Comparison of ENCODE assay signal across 9 mouse cellular contexts in the genomic region with DNA sequence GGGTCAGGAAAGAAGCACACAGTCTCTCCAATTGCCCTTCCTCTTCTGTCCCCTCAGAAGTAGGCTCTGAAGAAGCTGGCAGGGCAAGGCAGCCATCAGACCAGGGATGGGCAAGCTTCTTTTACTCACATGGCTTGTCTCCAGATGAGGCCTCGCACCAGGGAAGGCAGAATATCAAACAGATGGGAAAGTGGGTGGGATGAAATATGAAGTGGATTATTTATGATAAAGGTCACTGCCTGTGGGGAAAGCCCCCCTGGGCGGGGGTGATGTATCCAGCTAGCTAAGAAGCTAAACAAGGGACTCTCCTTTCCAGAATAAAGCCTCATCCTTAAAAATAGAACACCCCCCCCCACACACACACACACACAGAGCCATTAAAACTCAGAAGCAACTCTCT. TPM values are rescaled to one million over a fixed set of nuclear protein-coding genes. Genes with fewer than 3 reads are reported as not detected.
DNase-seq lines count a peak whose midpoint lies in the region; ATAC-seq and TF ChIP-seq lines count a peak whose summit lies in the region.
"Had no signal": no experiment of that assay in that cellular context is flagged by ENCODE, and none has a peak within 500 bp of the region (broad histone marks: within the 10 kb centered on the region; RNA-seq: fewer than 3 reads in every experiment).

No protein-coding gene starts in this region.

- no peak overlapping the region for H3K27ac ChIP-seq in hindbrain, postnatal 0 days
- H3K27ac ChIP-seq in hindbrain, embryonic 10.5 days, result no peak overlapping the region
- no peak overlapping the region for H3K27ac ChIP-seq in stomach, postnatal 0 days (replicated peaks)

- no peak for TF ChIP-seq EP300 in stomach, postnatal 0 days (optimal IDR thresholded peaks at IDR 0.05)

- peaks cover 14% of the 10 kb centered on the region; the same call in 1 of the 2 replicates for H3K4me1 ChIP-seq in hindbrain, postnatal 0 days (ENCODE audit: insufficient read depth, low read length)
- H3K4me1 ChIP-seq in hindbrain, embryonic 10.5 days (replicated peaks), result peaks cover 43% of the 10 kb centered on the region
- H3K4me1 ChIP-seq in stomach, postnatal 0 days (replicated peaks; ENCODE audit: control insufficient read depth, insufficient read depth), result 0 out of 2 replicates have a peak, but pooled peaks cover 4% of the 10 kb centered on the region

- WGBS in hindbrain, postnatal 0 days, result 38% methylated on average over 2 of the region's 2 CpGs
- 55% methylated on average over 2 of the region's 2 CpGs for WGBS in hindbrain, embryonic 10.5 days
- WGBS in stomach, postnatal 0 days, result 33% methylated on average over 2 of the region's 2 CpGs

- DNase-seq in cerebellum, adult 11 months, result peak; percentile 5
- no peak for DNase-seq in hindbrain, postnatal 0 days (ENCODE audit: low spot score)
- no peak for DNase-seq in hindbrain, embryonic 10.5 days (ENCODE audit: low spot score)
- DNase-seq in right cerebral cortex, postnatal 36 days (ENCODE audit: low spot score in 2 of 2), result peak; percentile 12 to 19
- DNase-seq in right cerebral cortex, postnatal 10 days (ENCODE audit: low spot score in 2 of 2), result no peak
- DNase-seq in stomach, postnatal 0 days (ENCODE audit: low spot score), result no peak
- DNase-seq in kidney, adult 11 months, result no peak

- no peak for ATAC-seq in cerebellum, adult (ENCODE audit: insufficient number of reproducible peaks, low FRiP score, low TSS enrichment)
- ATAC-seq in hindbrain, postnatal 0 days, result no peak
- ATAC-seq in stomach, postnatal 0 days (ENCODE audit: low FRiP score, low TSS enrichment), result no peak

- TF ChIP-seq CTCF in hindbrain, postnatal 0 days (IDR thresholded peaks at IDR 0.05; ENCODE audit: low read depth), result no peak
- no peak for TF ChIP-seq CTCF in stomach, postnatal 0 days (IDR thresholded peaks at IDR 0.05; ENCODE audit: low read depth)

- H3K4me2 ChIP-seq in hindbrain, postnatal 0 days (ENCODE audit: low read depth, low read length), result 0 out of 2 replicates have a peak overlapping the region, but pooled peaks have one; percentile 64
- H3K4me2 ChIP-seq in stomach, postnatal 0 days (replicated peaks; ENCODE audit: low read depth), result peak overlapping the region; percentile 81; the same call in 1 of the 2 replicates

- peaks cover 18% of the 10 kb centered on the region for H3K27me3 ChIP-seq in hindbrain, postnatal 0 days (ENCODE audit: insufficient read depth, low read length)
- peaks cover 100% of the 10 kb centered on the region for H3K27me3 ChIP-seq in hindbrain, embryonic 10.5 days (ENCODE audit: insufficient read depth, poor library complexity, severe bottlenecking)
- no peaks in the 10 kb centered on the region for H3K27me3 ChIP-seq in stomach, postnatal 0 days (ENCODE audit: control insufficient read depth, insufficient read depth, low read length)

- no peak overlapping the region for H3K4me3 ChIP-seq in hindbrain, postnatal 0 days (ENCODE audit: low read length)
- no peak overlapping the region for H3K4me3 ChIP-seq in hindbrain, embryonic 10.5 days
- H3K4me3 ChIP-seq in stomach, postnatal 0 days (ENCODE audit: low read depth, low read length), result no peak overlapping the region

- H3K36me3 ChIP-seq in hindbrain, postnatal 0 days (ENCODE audit: insufficient read depth, low read length), result no peaks in the 10 kb centered on the region
- H3K36me3 ChIP-seq in hindbrain, embryonic 10.5 days, result no peaks in the 10 kb centered on the region
- H3K36me3 ChIP-seq in stomach, postnatal 0 days (ENCODE audit: control insufficient read depth, insufficient read depth, low read length), result no peaks in the 10 kb centered on the region

- H3K9ac ChIP-seq in hindbrain, postnatal 0 days (replicated peaks; ENCODE audit: low read length), result no peak overlapping the region
- H3K9ac ChIP-seq in stomach, postnatal 0 days (ENCODE audit: low read length), result no peak overlapping the region

- no peaks in the 10 kb centered on the region for H3K9me3 ChIP-seq in hindbrain, postnatal 0 days (ENCODE audit: low read length)
- H3K9me3 ChIP-seq in hindbrain, embryonic 10.5 days, result no peaks in the 10 kb centered on the region
- no peaks in the 10 kb centered on the region for H3K9me3 ChIP-seq in stomach, postnatal 0 days (ENCODE audit: control insufficient read depth, low read length)

RNA-seq across cellular contexts. Expression of a gene that starts 31.7 kb away (rescaled TPM):
- under 0.01 TPM in 1 of 2 replicates, not detected in the other for total RNA-seq in hindbrain, postnatal 0 days (2014; rRNA removed)
- polyA plus RNA-seq in hindbrain, postnatal 0 days (2015; fragmentation: Nextera tagmentation; extraction: Ambion mirVana), result not detected in 2 replicates
- polyA plus RNA-seq in hindbrain, embryonic 10.5 days (2016; fragmentation: Nextera tagmentation; extraction: Ambion mirVana), result not detected in 2 replicates
- 0.04 TPM in 1 of 2 replicates, not detected in the other for polyA plus RNA-seq in stomach, postnatal 0 days (2015; fragmentation: Nextera tagmentation; extraction: Ambion mirVana)
- total RNA-seq: layer of hippocampus, adult 8-10 months had no signal

RNA-seq across cellular contexts. Expression of a gene that starts 47.5 kb away (rescaled TPM):
- 0.04 and 0.16 TPM in 2 replicates for total RNA-seq in hindbrain, postnatal 0 days (2014; rRNA removed)
- polyA plus RNA-seq in hindbrain, postnatal 0 days (2015; fragmentation: Nextera tagmentation; extraction: Ambion mirVana), result 0.09 and 0.14 TPM in 2 replicates
- 0.24 and 1.2 TPM in 2 replicates for polyA plus RNA-seq in hindbrain, embryonic 10.5 days (2016; fragmentation: Nextera tagmentation; extraction: Ambion mirVana)
- 0.76 and 0.87 TPM in 2 replicates for polyA plus RNA-seq in stomach, postnatal 0 days (2015; fragmentation: Nextera tagmentation; extraction: Ambion mirVana)

Comparison
In these comparisons a context has a peak if more than half of its experiments do, and no peak if none do; other contexts are left out.
1. DNase-seq: peak in cerebellum, adult 11 months (single experiment) and right cerebral cortex, postnatal 36 days (2 of 2); none in hindbrain, postnatal 0 days (single experiment), hindbrain, embryonic 10.5 days (single experiment), right cerebral cortex, postnatal 10 days (0 of 2), stomach, postnatal 0 days (single experiment) and kidney, adult 11 months (single experiment).